Mouse (Mus musculus) kidney, adult 9 months (tissue): ENCODE measurements at regions not wholly inside any gene's neighbourhood (a gene's known extent, or its start where the extent isn't known, plus 50 kb on each side); places are given as distances from the start of the nearest gene placed in this dataset.

Source experiments
- DNase-seq: peaks from one replicate; pipeline ENCODE4 v3.0.0; 2022

DNA sequence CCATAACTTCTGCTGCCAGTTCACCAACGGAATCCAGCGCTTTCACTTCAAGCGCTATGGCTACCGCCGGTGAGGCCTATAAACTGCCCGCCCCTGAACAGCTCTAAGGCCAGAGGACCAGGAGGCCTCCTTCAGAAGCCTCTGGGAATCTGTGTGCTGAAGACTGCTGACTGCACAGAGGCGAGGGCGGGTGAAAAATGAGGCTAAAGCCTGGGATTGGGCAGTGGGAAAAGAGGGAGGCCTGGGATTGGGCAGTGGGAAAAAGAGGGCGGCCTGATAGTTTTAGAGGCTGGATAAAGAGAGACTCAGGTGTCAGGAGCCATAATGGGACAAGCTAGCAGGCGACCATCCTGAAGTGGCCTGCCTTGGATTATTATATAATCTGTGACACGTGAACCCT is 80.8 kb downstream of the Plekhb2 start:
- no peak for DNase-seq

GRCm38 (mm10) chr1:34943196-34943595 is 93.4 kb downstream of the Plekhb2 start:
- DNase-seq, result no peak

- DNase-seq, result no peak
Observed at GRCm38 (mm10) chr1:34961633-34962507, 112.1 kb downstream of the Plekhb2 start.

GRCm38 (mm10) chr1:34962508-34962885 is 112.7 kb downstream of the Plekhb2 start:
- no peak for DNase-seq

GRCm38 (mm10) chr1:34974801-34975200 is 125.0 kb downstream of the Plekhb2 start:
- no peak for DNase-seq

DNA sequence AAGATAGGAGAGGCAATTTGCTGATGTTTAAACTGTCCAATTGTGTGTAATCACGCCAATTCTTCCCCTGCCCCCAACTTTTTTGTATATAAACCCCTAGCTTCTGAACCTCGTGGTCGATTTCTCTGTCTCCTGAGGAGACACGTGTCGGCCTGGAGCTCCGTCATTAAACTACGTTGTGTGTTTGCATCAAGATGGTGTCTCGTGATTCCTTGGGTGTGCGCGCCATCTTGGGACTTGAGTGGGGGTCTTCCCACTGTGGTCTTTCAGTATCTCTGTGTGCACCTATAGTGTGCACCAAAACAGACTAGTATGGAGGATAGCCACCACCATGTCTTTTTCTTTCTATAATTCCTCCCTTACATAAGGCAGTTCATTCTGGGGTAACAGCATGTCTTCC is 128.4 kb downstream of the Plekhb2 start:
- no peak for DNase-seq

GRCm38 (mm10) chr1:34979350-34979749 is 129.6 kb downstream of the Plekhb2 start:
- DNase-seq, result no peak

GRCm38 (mm10) chr1:34981934-34982333 is 132.2 kb downstream of the Plekhb2 start:
- no peak for DNase-seq

DNA sequence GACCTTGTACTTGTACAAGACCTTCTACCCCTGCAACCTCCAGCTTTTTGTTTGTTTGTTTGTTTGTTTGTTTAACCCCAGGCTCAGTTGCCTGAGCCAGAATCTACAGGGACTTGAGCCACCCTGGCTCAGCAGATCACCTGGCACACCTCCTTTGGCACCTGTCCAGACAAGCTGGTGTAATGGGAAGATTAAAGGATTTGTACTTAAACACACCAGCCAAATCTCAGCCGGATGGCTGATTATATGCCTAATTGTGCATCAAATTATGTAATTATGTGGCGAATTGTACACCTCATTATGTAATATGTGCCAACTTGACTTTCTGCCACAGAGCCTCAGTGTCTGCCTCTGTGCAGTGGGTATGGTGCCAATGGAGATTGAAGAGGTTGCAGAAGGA is 133.2 kb downstream of the Plekhb2 start:
- DNase-seq, result no peak

DNA sequence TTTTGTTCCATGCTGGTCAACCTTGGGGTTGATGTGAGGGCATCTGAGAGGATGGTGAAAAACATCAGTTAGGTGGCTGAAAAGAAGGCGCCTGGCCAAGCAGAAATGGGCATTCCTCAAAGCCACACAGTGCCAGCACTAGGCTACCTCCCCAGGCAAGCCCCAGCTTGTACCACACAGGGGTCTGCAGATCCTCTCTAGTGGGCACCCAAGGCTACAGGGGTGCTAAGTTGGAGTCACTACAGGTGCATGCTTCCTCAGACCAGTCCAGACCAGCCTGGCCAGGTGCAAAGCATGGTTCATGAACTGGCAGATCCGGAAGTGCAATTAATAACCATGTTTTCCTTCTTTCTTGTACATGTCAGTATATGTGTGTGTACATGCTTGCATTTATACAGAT is 137.1 kb downstream of the Plekhb2 start:
- no peak for DNase-seq

DNA sequence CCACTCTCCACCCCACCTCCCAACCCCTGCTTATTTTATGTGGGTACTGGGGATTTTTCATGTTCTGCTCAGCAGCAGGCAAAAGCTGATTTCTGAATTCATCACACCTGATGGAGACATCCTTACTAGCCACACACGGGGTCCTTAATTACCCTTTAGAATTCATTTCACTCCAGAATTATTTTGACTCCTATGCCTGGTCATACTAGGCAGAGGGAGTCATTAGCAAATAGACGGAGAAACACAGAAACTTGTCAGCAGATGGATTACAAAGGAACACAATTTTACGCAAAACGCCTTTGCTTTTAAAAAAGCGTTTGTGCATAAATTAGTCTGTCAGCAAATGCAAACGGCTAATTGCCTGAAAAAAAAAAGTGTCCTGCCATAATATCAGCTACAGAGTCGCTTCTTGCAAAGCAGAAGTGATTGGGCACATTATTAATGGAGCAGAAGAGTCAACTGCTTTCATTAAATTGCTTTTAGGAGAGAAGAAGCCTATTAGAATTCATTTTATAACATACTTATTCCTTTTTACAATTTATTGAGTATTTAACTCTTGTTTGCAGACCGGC is 138.0 kb downstream of the Plekhb2 start:
- no peak for DNase-seq

DNA sequence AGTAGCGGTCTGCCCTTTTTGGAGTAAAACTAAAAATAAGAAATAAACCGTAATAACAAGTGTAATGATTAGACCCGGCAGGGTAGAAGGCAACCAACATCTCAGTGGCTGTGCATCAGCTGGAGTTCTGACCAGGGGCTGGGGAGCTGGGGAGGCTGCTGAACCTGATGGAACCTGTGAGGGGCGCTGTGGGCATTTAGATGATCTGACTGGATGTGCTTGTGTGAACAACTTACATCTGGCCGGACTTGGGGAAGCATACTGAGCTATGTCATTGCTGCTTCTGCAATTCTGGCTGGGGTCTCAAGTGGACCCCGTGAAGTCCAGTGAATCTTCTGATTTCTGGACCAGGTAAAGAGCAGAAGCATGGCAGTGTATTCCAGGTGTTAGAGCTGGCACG is 138.4 kb downstream of the Plekhb2 start:
- peak; percentile 6 for DNase-seq

DNA sequence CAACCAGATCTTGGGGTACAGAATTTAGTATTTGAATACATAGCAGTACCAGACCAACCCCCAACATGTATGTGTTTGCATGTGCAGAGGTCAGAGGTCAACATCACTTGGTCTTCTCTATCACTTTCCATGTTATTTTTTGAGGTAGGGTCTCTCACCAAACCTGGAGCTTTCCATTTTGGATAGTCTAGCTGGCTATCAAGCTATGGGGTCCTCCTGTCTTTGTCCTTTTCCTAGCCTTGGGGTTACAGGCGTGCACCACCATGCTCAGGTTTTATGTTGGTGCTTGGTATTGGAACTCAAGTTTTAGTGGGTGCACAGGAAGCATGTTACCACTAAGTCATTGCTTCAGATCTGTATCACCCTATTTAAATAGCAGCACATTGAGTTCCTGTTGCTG is 151.0 kb downstream of the Plekhb2 start:
- no peak for DNase-seq

DNA sequence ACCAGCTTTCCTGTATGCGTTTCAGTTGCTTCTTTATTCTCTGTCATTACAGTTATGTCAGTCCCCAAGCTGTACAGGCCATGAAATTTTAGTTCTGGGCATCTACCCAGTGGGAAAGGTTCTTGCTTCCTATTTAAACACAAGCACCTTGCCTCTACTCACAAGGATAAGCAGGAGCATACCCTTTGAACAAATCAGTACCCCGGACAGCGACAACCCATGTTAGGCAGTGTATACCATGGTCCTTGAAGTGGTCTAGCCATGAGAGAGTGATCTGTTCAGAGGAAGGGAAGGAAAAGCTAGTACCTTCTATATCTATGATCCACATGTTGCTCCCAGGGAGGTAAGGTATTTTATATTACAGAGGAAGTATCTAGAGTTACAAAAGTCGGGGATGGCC is 167.7 kb downstream of the Plekhb2 start:
- peak; percentile 3 for DNase-seq

- peak; percentile 19 for DNase-seq
Observed at GRCm38 (mm10) chr1:35032619-35033018, 182.8 kb downstream of the Plekhb2 start.

- DNase-seq, result no peak
Observed at GRCm38 (mm10) chr1:35072811-35073210, 223.0 kb downstream of the Plekhb2 start.

DNA sequence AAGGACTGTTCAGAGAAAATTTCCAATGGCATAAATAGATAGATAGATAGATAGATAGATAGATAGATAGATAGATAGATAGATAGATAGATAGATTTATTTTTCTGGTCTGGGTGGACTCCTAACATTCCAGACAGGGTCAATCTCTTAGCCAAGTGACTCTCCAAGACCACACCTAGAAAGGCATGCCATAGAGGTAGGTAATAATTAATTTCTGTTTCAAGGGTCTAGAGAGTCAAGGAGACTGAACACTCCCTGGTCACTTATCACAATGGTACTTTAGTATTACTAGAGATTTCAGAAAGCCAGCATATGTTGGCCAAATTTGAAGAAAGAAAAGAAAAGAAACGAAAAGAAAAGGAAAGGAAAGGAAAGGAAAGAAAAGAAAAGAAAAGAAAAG is 245.1 kb downstream of the Plekhb2 start:
- no peak for DNase-seq

GRCm38 (mm10) chr1:35095785-35096184 is 246.0 kb downstream of the Plekhb2 start:
- DNase-seq, result no peak

DNA sequence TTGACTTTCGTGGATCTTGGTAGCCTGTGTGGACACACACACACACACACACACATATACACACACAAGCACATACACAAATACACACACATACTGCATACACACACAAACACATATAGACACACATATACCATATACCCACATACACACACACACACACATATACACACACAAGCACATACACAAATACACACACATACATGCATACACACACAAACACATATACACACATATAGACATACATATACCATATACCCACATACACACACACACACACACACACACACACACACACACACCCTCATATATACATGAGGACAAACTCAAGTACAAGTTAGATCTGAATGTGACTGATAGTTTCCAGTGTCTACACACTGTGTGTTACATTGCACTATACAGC is 256.9 kb downstream of the Plekhb2 start:
- no peak for DNase-seq

GRCm38 (mm10) chr1:35109801-35110200 is 260.0 kb downstream of the Plekhb2 start:
- DNase-seq, result no peak

GRCm38 (mm10) chr1:35115521-35115920 is 265.7 kb downstream of the Plekhb2 start:
- no peak for DNase-seq

DNA sequence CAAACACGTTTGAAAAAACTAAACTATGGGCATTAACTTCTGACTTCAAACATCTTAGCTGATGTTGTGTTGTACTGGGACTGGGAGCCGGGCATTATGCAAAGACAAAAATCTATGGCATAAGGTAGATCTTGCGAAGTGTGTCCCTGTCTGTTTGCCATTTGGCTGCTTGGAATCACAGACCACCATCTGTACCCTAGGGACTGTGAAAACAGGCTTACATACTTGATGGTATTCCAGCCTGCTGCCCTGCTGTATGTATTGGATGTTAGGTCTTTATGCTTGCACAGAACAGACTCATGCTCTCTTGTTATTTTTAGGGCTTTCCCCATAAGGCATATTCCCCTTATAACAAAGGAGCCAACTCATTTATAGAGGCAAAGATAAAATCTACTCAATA is 288.1 kb downstream of the Plekhb2 start:
- DNase-seq, result no peak

GRCm38 (mm10) chr1:35149036-35149435 is 299.3 kb downstream of the Plekhb2 start:
- DNase-seq, result no peak

GRCm38 (mm10) chr1:35162506-35162905 is 312.7 kb downstream of the Plekhb2 start:
- DNase-seq, result no peak

DNA sequence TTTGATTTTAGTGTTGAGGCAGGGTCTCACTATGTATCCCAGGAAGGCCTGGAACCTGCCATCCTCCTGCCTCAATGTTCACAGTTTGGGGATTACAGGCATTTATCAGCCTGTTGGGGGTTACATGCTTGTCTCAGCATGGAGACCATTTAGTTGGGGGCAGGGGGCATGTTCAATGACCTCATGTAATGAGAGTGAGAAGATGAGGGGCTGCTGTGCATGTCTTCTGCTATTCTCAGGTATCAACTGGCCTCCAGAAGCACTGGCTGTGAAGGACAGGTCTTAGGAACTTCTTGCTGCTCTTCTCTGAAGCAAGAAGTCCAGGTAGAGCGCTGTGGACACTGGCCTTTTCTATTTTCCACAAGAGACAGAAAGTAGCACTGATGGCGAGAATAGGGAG is 350.9 kb downstream of the Plekhb2 start:
- no peak for DNase-seq
